Mouse (Mus musculus) ovary, postnatal 14 days (tissue): ENCODE data around the gene Akap7.

Source experiments
- DNase-seq: peaks from one replicate; pipeline ENCODE4 v3.0.0; 2022; ENCODE audit warnings: low spot score

The Akap7 gene

GRCm38 (mm10) chr10:25307770-25308169, at the start of gene Akap7:
Gene Akap7 (minus strand): TSS chr10:25307870.
- no peak for DNase-seq

GRCm38 (mm10) chr10:25354390-25354789, 46.7 kb upstream of the Akap7 start:
- no peak for DNase-seq

GRCm38 (mm10) chr10:25353941-25354340, 46.3 kb upstream of the Akap7 start:
- no peak for DNase-seq

GRCm38 (mm10) chr10:25342801-25343200, 35.1 kb upstream of the Akap7 start:
- DNase-seq, result no peak

GRCm38 (mm10) chr10:25340675-25341074, 33.0 kb upstream of the Akap7 start:
- no peak for DNase-seq

GRCm38 (mm10) chr10:25333390-25334079, 25.9 kb upstream of the Akap7 start:
- DNase-seq, result no peak

- DNase-seq, result no peak
Observed at GRCm38 (mm10) chr10:25331321-25332049, 23.8 kb upstream of the Akap7 start.

- no peak for DNase-seq
Observed at GRCm38 (mm10) chr10:25330094-25330493, 22.4 kb upstream of the Akap7 start.

- no peak for DNase-seq
Observed at GRCm38 (mm10) chr10:25327511-25327910, 19.8 kb upstream of the Akap7 start.

- peak; percentile 5 for DNase-seq
Observed at GRCm38 (mm10) chr10:25325690-25326089, 18.0 kb upstream of the Akap7 start.

- no peak for DNase-seq
Observed at GRCm38 (mm10) chr10:25321198-25321597, 13.5 kb upstream of the Akap7 start.

- no peak for DNase-seq
Observed at GRCm38 (mm10) chr10:25319531-25319930, 11.9 kb upstream of the Akap7 start.

- no peak for DNase-seq
Observed at GRCm38 (mm10) chr10:25318405-25318804, 10.7 kb upstream of the Akap7 start.

GRCm38 (mm10) chr10:25317665-25318064, 10.0 kb upstream of the Akap7 start:
- DNase-seq, result no peak

GRCm38 (mm10) chr10:25313856-25314584, 6.3 kb upstream of the Akap7 start:
- no peak for DNase-seq

GRCm38 (mm10) chr10:25311554-25312212, 4.0 kb upstream of the Akap7 start:
- DNase-seq, result no peak

- DNase-seq, result no peak
Observed at GRCm38 (mm10) chr10:25310736-25311135, 3.1 kb upstream of the Akap7 start.

- DNase-seq, result no peak
Observed at GRCm38 (mm10) chr10:25309996-25310395, 2.3 kb upstream of the Akap7 start.

- no peak for DNase-seq
Observed at GRCm38 (mm10) chr10:25305146-25305545, 2.5 kb downstream of the Akap7 start.

- no peak for DNase-seq
Observed at GRCm38 (mm10) chr10:25304608-25305007, 3.1 kb downstream of the Akap7 start.

GRCm38 (mm10) chr10:25299031-25299529, 8.6 kb downstream of the Akap7 start:
- DNase-seq, result no peak

- DNase-seq, result no peak
Observed at GRCm38 (mm10) chr10:25298264-25298671, 9.4 kb downstream of the Akap7 start.
